Mouse (Mus musculus): ENCODE measurements around the gene Wfdc15b.

DNA sequence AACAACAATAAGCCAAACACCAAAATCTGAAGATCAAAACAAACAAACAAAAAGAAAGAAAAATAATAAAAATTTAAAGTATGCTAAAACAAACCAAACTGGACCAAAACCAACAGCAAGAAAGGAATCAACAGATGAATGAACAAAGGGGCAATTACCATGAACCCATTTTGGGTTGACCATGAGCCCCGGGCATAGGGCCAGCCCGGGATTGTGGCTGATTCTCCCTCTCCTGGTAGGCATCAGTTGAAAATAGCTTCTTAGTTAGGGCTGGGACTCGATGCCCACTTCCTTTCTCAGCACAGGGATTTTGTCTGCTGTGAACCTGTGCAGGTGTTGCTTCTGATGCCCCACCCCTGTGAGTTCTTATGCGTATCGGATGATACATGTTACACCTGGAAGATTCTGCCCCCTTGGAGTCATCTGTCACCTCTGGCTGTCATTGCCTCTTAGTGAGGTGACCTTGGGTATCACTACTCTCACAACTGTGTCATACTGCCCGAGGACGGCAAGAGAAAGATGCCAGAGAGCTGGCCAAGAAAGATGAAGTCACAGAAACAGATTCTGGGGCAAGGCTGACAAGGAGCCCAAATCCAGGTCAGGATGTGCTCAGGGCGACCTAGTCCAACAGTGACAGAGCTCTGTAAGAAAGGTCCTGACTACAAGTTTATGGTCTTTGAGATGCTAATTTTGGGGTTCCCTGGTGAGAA is 7.1 kb upstream of the Wfdc15b start:
- TF ChIP-seq CTCF (conservative IDR thresholded peaks at IDR 0.05; ENCODE audit: insufficient read depth, insufficient read length, low read depth, low read length) = no peak
- no peak for TF ChIP-seq POLR2A (IDR thresholded peaks at IDR 0.05; ENCODE audit: low read depth, low read length)

All from kidney, adult 2 months (tissue).